Mouse (Mus musculus) CH12F3 (cell line): Measurements from ENCODE around the gene Epp13.
"Not testable (repeated sequence)": the region's sequence is repeated elsewhere in the genome, so short reads cannot be mapped to it uniquely, and the experiment has no call there.

Source experiments
- in situ Hi-C: fragments of 300-500 bp; cut with MboI; formaldehyde crosslinking; loops from 2 replicates; pipeline ENCODE4 v1.14.3; 2020; ENCODE audit warnings: low sequenced_read_pairs

Epp13 gene

GRCm38 (mm10) chr7:6284442-6285012 is 32.0 kb downstream of the Epp13 start:
- in situ Hi-C loops = loop anchor here (25.0 kb wide), 1 partner anchor 1003 kb away; the partner anchor contains the start of gene Gm45844

- in situ Hi-C loops = loop anchor here (25.0 kb wide), 1 partner anchor 1002 kb away; the partner anchor contains the start of gene Gm45844
Observed at GRCm38 (mm10) chr7:6285366-6285765, 32.9 kb downstream of the Epp13 start.

DNA sequence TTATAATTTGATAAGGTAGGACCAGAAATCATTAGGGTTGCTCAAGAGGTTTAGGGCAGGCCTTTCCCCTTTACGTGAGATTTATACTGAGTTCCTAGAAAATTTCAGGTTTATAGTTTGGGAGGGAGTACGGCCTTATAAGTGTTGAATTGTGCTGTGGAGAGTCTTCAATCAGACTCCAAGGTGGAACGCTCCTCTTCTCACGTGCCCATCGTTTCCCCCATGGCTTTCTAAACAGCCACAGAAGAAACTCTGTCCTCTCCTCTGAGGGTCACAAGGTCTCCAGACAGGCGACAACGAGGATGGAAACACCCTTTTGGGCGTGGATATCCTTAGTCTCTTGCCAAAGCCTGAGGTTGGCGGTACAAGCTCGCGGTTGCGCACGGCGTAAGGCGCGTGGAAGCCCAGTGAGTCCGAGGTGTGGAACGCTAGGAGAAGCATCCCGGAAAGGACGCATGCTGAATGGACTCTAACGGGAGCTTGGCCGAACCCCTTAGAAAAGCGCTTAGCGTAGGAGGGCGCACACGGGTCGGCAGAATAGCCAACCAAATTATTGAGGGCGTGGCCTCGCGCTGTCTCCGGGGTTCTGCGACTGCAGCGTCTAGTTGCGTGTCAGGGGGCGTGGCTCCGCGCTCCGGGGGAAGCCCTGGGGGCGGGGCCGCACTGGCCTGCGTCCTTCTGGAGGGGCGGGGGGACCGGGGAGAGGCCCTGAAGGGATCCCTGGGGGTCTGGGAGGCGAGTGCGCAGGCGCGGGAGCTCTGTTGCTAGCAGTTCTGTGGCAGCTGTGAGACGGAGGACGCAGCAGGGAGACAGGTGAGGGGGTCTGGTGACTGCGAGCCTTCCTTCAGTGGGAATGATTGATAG is 33.6 kb downstream of the Epp13 start, which contains the start of gene Zfp667:
Gene Zfp667, plus strand, starts transcription at position 738 of the 864 bp plus-strand sequence.
- in situ Hi-C loops = loop anchor here (25.0 kb wide), 1 partner anchor 1001 kb away; the partner anchor contains the start of gene Gm45844

- in situ Hi-C loops = loop anchor here (25.0 kb wide), 1 partner anchor 1000 kb away; the partner anchor contains the start of gene Gm45844
Observed at GRCm38 (mm10) chr7:6286921-6287531, 34.5 kb downstream of the Epp13 start.

- in situ Hi-C loops = loop anchor here (25.0 kb wide), 1 partner anchor 996 kb away; the partner anchor contains the start of gene Gm45844
Observed at GRCm38 (mm10) chr7:6291121-6291520, 38.6 kb downstream of the Epp13 start.

DNA sequence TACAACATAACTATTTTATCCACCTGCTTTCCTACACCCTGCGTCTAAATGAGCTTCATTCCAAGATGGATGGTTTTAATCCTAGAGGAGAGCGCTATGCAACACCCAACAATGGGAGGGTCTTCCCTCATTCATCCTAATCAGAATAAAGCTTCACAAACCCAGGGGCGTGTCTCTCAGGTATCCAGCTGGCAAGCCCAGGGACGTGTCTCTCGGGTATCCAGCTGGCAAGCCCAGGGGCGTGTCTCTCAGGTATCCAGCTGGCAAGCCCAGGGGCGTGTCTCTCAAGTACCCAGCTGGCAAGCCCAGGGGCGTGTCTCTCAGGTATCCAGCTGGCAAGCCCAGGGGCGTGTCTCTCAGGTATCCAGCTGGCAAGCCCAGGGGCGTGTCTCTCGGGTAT is 48.3 kb downstream of the Epp13 start:
- in situ Hi-C loops = not testable (repeated sequence)

DNA sequence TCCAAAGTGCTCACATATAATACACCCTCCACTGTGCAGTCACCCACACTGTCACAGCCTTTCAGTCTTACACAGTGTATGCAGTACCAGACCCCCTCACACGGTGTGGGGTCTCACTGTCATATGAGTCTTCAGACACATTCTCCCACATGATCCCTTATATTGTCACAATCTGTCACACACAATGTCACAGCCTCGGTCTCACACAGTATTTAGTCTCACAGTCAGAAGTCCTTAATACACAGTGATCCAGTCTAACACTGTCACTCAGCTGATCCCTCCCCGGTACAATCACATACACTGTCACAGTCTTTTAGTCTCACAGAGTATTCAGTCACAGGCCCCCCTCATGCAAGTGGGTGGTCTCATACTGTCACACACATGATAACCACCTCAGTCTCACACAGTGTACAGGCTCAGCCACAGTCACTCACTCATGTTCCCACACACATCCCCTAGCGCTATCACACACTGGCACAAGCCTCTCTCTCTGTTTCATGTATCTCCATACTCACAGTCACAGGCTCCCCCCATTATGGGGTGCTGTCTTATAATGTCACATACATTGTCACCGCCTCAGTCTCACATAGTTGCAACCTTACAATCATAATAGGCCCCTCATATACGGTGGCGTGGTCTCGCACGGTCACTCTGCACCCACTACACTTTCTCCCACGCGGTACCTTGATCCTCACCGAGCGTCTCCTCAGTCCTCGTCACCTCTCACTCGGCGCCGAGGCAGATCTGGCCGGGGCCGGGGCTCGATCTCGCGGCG is 78.1 kb downstream of the Epp13 start:
- in situ Hi-C loops = no loop called here

- in situ Hi-C loops = no loop called here
Observed at GRCm38 (mm10) chr7:6331233-6331956, 78.9 kb downstream of the Epp13 start, which contains the start of gene Zfp583. Zfp583 (minus strand) TSS chr7:6331285.
